Mouse (Mus musculus): ENCODE measurements around the gene Psmd3. TPM values are rescaled to one million over a fixed set of nuclear protein-coding genes. Genes with fewer than 3 reads are reported as not detected.

Psmd3 gene
- polyA plus RNA-seq, 1 experiment from 2014 or later: 284 TPM

GRCm38 (mm10) chr11:98743655-98744345, 61.4 kb downstream of the Psmd3 start:
- no peaks in the 10 kb centered on the region for H3K9me3 ChIP-seq (replicated peaks)
- peak overlapping the region; percentile 32 for H3K4me3 ChIP-seq
- DNase-seq (ENCODE audit: low spot score): no peak
- H3K27me3 ChIP-seq (ENCODE audit: low read depth, poor library complexity, severe bottlenecking): no peaks in the 10 kb centered on the region
- WGBS: 8% methylated on average over 9 of the region's 9 CpGs
- H3K27ac ChIP-seq: peak overlapping the region; percentile 64
- H3K36me3 ChIP-seq: no peaks in the 10 kb centered on the region
- peaks cover 95% of the 10 kb centered on the region for H3K4me1 ChIP-seq

GRCm38 (mm10) chr11:98744456-98745019, 62.2 kb downstream of the Psmd3 start:
- DNase-seq (ENCODE audit: low spot score): no peak
- H3K36me3 ChIP-seq: no peaks in the 10 kb centered on the region
- WGBS: 30% methylated on average over 7 of the region's 7 CpGs
- peak overlapping the region; percentile 64 for H3K27ac ChIP-seq
- no peaks in the 10 kb centered on the region for H3K9me3 ChIP-seq (replicated peaks)
- H3K4me1 ChIP-seq: peaks cover 98% of the 10 kb centered on the region
- peak overlapping the region; percentile 32 for H3K4me3 ChIP-seq
- H3K27me3 ChIP-seq (ENCODE audit: low read depth, poor library complexity, severe bottlenecking): no peaks in the 10 kb centered on the region

Other genes starting within 250 kb of the Psmd3 start
- 76.8 and 81.3 TPM in 2 replicates for gene Mien1, start 243.6 kb upstream of the Psmd3 start, polyA plus RNA-seq (2016; fragmentation: Nextera tagmentation; extraction: Ambion mirVana)
- 6.4 and 9.5 TPM in 2 replicates for gene Grb7, start 236.2 kb upstream of the Psmd3 start, polyA plus RNA-seq (2016; fragmentation: Nextera tagmentation; extraction: Ambion mirVana)
- gene Ikzf3, start 136.5 kb upstream of the Psmd3 start, polyA plus RNA-seq (2016; fragmentation: Nextera tagmentation; extraction: Ambion mirVana): not detected in 2 replicates
- 0.14 TPM in 1 of 2 replicates, not detected in the other for gene Zpbp2, start 131.5 kb upstream of the Psmd3 start, polyA plus RNA-seq (2016; fragmentation: Nextera tagmentation; extraction: Ambion mirVana)
- 46.9 and 55.0 TPM in 2 replicates for gene Ormdl3, start 95.2 kb upstream of the Psmd3 start, polyA plus RNA-seq (2016; fragmentation: Nextera tagmentation; extraction: Ambion mirVana)
- gene Lrrc3c, start 84.3 kb upstream of the Psmd3 start, polyA plus RNA-seq (2016; fragmentation: Nextera tagmentation; extraction: Ambion mirVana): not detected in 2 replicates
- 1.3 and 1.8 TPM in 2 replicates for gene Gm12355, start 56.9 kb upstream of the Psmd3 start, polyA plus RNA-seq (2016; fragmentation: Nextera tagmentation; extraction: Ambion mirVana)
- not detected in 2 replicates for gene Gsdma3, start 56.2 kb upstream of the Psmd3 start, polyA plus RNA-seq (2016; fragmentation: Nextera tagmentation; extraction: Ambion mirVana)
- not detected in 2 replicates for gene Gsdma2, start 35.8 kb upstream of the Psmd3 start, polyA plus RNA-seq (2016; fragmentation: Nextera tagmentation; extraction: Ambion mirVana)
- 0.05 TPM in 1 of 2 replicates, not detected in the other for gene Gsdma, start 18.2 kb upstream of the Psmd3 start, polyA plus RNA-seq (2016; fragmentation: Nextera tagmentation; extraction: Ambion mirVana)
- gene Csf3, start 18.7 kb downstream of the Psmd3 start, polyA plus RNA-seq (2016; fragmentation: Nextera tagmentation; extraction: Ambion mirVana): not detected in 2 replicates
- 77.3 and 82.6 TPM in 2 replicates for gene Med24, start 46.9 kb downstream of the Psmd3 start, polyA plus RNA-seq (2016; fragmentation: Nextera tagmentation; extraction: Ambion mirVana)
- 6.3 and 11.6 TPM in 2 replicates for gene Thra, start 58.1 kb downstream of the Psmd3 start, polyA plus RNA-seq (2016; fragmentation: Nextera tagmentation; extraction: Ambion mirVana)
- 1.2 and 1.5 TPM in 2 replicates for gene Nr1d1, start 92.8 kb downstream of the Psmd3 start, polyA plus RNA-seq (2016; fragmentation: Nextera tagmentation; extraction: Ambion mirVana)
- 22.8 and 25.0 TPM in 2 replicates for gene Msl1, start 113.0 kb downstream of the Psmd3 start, polyA plus RNA-seq (2016; fragmentation: Nextera tagmentation; extraction: Ambion mirVana)
- 46.7 and 51.9 TPM in 2 replicates for gene Casc3, start 122.4 kb downstream of the Psmd3 start, polyA plus RNA-seq (2016; fragmentation: Nextera tagmentation; extraction: Ambion mirVana)
- gene Rapgefl1, start 154.2 kb downstream of the Psmd3 start, polyA plus RNA-seq (2016; fragmentation: Nextera tagmentation; extraction: Ambion mirVana): 1.4 and 1.9 TPM in 2 replicates
- gene Wipf2, start 181.1 kb downstream of the Psmd3 start, polyA plus RNA-seq (2016; fragmentation: Nextera tagmentation; extraction: Ambion mirVana): 5.4 and 6.2 TPM in 2 replicates
- gene Cdc6, start 225.2 kb downstream of the Psmd3 start, polyA plus RNA-seq (2016; fragmentation: Nextera tagmentation; extraction: Ambion mirVana): 69.9 and 79.5 TPM in 2 replicates
- 38.4 and 43.7 TPM in 2 replicates for gene Rara, start 245.3 kb downstream of the Psmd3 start, polyA plus RNA-seq (2016; fragmentation: Nextera tagmentation; extraction: Ambion mirVana)

All from limb, embryonic 10.5 days (tissue).